Mouse (Mus musculus): ENCODE measurements at regions not wholly inside any gene's neighbourhood (a gene's known extent, or its start where the extent isn't known, plus 50 kb on each side); places are given as distances from the start of the nearest gene placed in this dataset.

DNA sequence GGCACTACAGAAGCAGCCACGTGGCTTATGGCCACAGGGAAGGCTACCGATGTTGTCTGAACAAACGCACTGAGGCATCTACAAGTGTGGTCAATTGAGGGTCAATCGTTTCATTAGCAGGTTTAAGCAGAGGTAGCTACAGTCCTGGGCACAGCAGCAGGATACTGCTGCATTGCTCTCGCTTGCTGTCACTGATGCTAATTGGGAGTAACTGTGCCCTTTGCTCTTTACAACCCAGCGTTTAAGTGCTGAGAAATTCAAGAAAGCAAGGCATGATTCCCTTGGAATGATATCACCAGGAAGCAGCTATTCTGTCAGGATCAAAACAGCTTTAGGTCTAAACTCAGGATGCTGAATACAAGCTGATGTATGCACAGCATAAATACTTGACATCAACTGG, 56.2 kb upstream of the Atp1a1 start:
- H3K27ac ChIP-seq, result no peak overlapping the region
- 43% methylated on average over 6 of the region's 6 CpGs for WGBS
- H3K27me3 ChIP-seq, result no peaks in the 10 kb centered on the region
- no peak for ATAC-seq (ENCODE audit: insufficient number of reproducible peaks, insufficient read depth, low FRiP score, low TSS enrichment, low read depth)
- H3K4me3 ChIP-seq (replicated peaks), result no peak overlapping the region
- H3K4me2 ChIP-seq, result no peak overlapping the region
- H3K4me1 ChIP-seq (replicated peaks), result no peaks in the 10 kb centered on the region; the same call in 1 of the 2 replicates
- no peaks in the 10 kb centered on the region for H3K9me3 ChIP-seq
- H3K9ac ChIP-seq (replicated peaks), result no peak overlapping the region
- H3K36me3 ChIP-seq, result no peaks in the 10 kb centered on the region

DNA sequence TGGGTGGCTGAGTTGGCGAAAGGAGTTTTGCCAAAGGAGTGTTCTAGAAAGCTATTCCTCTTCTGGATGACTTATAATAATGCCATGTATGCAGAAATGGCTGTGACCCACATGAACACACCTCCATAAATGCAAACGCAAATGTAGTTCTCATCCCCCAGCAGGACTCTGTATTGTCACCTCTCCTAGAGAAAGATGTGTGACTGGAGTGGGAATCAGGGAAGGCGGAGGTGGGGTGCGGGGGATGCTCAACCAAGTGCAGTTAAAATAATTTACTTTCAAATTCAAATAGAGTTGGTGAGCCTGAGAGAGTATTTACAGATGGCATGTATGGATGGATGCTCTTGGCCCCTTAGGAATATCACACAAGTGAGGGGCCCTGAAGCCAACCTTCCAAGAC, 55.7 kb upstream of the Atp1a1 start:
- no peak overlapping the region for H3K4me2 ChIP-seq
- 93% methylated on average over 4 of the region's 4 CpGs for WGBS
- no peaks in the 10 kb centered on the region for H3K36me3 ChIP-seq
- no peak overlapping the region for H3K27ac ChIP-seq
- H3K27me3 ChIP-seq, result no peaks in the 10 kb centered on the region
- H3K9me3 ChIP-seq, result no peaks in the 10 kb centered on the region
- no peak overlapping the region for H3K4me3 ChIP-seq (replicated peaks)
- no peak overlapping the region for H3K9ac ChIP-seq (replicated peaks)
- H3K4me1 ChIP-seq (replicated peaks), result no peaks in the 10 kb centered on the region; the same call in 1 of the 2 replicates
- no peak for ATAC-seq (ENCODE audit: insufficient number of reproducible peaks, insufficient read depth, low FRiP score, low TSS enrichment, low read depth)

DNA sequence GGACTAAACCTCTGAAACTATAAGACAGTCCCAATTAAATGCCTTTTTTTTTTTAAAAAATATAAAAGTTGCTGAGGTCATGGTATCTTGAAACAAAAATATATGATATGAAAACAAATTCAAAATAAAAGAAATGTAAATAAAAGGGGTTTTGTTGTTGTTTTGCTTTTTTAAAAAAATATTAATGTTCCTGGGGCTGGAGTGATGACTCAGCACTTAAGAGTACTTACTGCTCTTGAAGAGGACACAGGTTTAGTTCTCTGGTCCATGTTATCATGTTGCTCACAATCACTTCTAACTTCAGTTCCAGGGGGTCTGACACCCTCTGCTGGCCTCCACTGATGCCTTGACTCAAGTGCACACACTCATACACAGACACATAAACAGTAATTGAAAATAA, 53.5 kb upstream of the Atp1a1 start:
- H3K9me3 ChIP-seq, result no peaks in the 10 kb centered on the region
- H3K4me3 ChIP-seq (replicated peaks), result no peak overlapping the region
- H3K27me3 ChIP-seq, result no peaks in the 10 kb centered on the region
- no peak overlapping the region for H3K27ac ChIP-seq
- H3K9ac ChIP-seq (replicated peaks), result no peak overlapping the region
- no peaks in the 10 kb centered on the region for H3K36me3 ChIP-seq
- no peak overlapping the region for H3K4me2 ChIP-seq
- ATAC-seq (ENCODE audit: insufficient number of reproducible peaks, insufficient read depth, low FRiP score, low TSS enrichment, low read depth), result no peak
- peaks cover 6% of the 10 kb centered on the region; the same call in 1 of the 2 replicates for H3K4me1 ChIP-seq (replicated peaks)

DNA sequence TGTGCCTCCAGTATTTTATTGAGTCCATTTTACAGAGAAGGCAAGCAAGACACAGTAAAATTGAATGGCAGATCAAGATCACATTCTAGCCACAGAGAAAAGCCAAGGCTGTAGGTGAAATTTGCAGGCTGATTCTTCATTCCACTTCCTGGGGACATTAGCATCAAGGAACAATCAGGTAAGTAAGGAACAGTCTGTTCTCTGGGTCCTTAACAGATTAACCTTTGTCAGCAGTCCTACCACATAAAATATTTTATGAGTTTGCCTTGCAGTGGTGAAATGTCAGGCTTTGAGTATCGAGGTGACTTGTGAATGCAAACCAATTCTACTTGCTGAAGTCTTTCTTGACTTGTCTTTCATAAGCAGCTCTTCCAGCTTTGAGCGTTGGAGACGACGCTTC, 50.2 kb upstream of the Atp1a1 start:
- WGBS, result 69% methylated on average over 4 of the region's 4 CpGs
- H3K36me3 ChIP-seq, result no peaks in the 10 kb centered on the region
- H3K4me1 ChIP-seq (replicated peaks), result peaks cover 11% of the 10 kb centered on the region
- ATAC-seq (ENCODE audit: insufficient number of reproducible peaks, insufficient read depth, low FRiP score, low TSS enrichment, low read depth), result no peak
- no peak overlapping the region for H3K27ac ChIP-seq
- H3K9me3 ChIP-seq, result no peaks in the 10 kb centered on the region
- H3K27me3 ChIP-seq, result no peaks in the 10 kb centered on the region
- H3K4me3 ChIP-seq (replicated peaks), result no peak overlapping the region
- H3K4me2 ChIP-seq, result no peak overlapping the region
- H3K9ac ChIP-seq (replicated peaks), result no peak overlapping the region

Data from limb, embryonic 12.5 days (tissue).